ENCODE assay signal across 21 mouse cellular contexts in the genomic region with DNA sequence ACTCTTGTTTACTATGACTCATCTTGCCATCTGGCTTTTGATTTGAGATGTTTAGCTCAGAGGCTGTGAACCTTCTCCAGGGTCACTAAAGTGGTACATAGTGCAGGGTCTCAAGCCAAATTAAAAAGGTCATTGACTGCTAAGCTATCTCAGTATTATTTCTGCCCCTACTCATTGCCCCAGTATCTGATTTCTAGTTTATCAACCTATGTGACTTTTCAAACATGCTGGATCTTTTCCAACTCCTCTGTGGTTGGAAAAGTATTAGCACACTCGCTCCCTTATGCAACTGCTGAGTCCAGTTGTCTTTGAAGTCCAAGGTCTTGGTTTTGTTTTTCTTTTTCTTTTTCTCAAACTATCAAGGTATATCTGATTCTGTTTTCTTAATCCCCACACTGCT.
A peak's percentile ranks its signal among the peaks of the same experiment; 100 is the strongest.
DNase-seq lines count a peak whose midpoint lies in the region; TF ChIP-seq lines count a peak whose summit lies in the region.
"Had no signal": no experiment of that assay in that cellular context is flagged by ENCODE, and none has a peak within 500 bp of the region (broad histone marks: within the 10 kb centered on the region; RNA-seq: fewer than 3 reads in every experiment).

No protein-coding gene starts in this region.

- H3K27me3 ChIP-seq in liver, adult 2 months (ENCODE audit: control insufficient read depth, insufficient read depth, low read length): no peaks in the 10 kb centered on the region
- H3K27me3 ChIP-seq: CH12.LX; embryonic facial prominence, embryonic 13.5 days; embryonic facial prominence, embryonic 15.5 days; forebrain, embryonic 12.5 days had no signal

- WGBS in liver, adult 2 months: 51% methylated on average over 1 of the region's 1 CpGs

- no peak for TF ChIP-seq CTCF in liver, adult 2 months (IDR thresholded peaks at IDR 0.05; ENCODE audit: low read depth, low read length)

- DNase-seq in adrenal gland, adult (ENCODE audit: inconsistent age in 2 of 2, low spot score in 1 of 2): peak; percentile 41 to 89
- no peak for DNase-seq in adrenal gland, postnatal 25 days
- DNase-seq in adrenal gland, adult 8-10 months: peak; percentile 13
- DNase-seq in adrenal gland, adult 18-20 months (ENCODE audit: low spot score in 2 of 2): no peak
- DNase-seq in liver, adult 2 months (ENCODE audit: extremely low read depth, low read depth, low spot score): peak; percentile 66
- DNase-seq in liver: no peak
- DNase-seq: B cell, adult 2 months; cerebellum, adult 11 months; cerebellum, adult 18-20 months; cerebellum, adult 8-10 months; cerebellum, adult 9-11 months; cerebellum, postnatal 14 days; cerebellum, postnatal 36 days; embryo, embryonic 11 days had no signal

- no peak for TF ChIP-seq POLR2A in liver, adult 2 months (IDR thresholded peaks at IDR 0.05; ENCODE audit: extremely low read depth, insufficient read depth, low read length)

- H3K9ac ChIP-seq in liver, adult 2 months (ENCODE audit: low read depth, low read length): no peak overlapping the region
- H3K9ac ChIP-seq: embryonic facial prominence, embryonic 13.5 days; embryonic facial prominence, embryonic 15.5 days; forebrain, embryonic 12.5 days had no signal

- H3K79me2 ChIP-seq in liver, adult 2 months (ENCODE audit: control insufficient read depth, insufficient read depth, low read length): no peaks in the 10 kb centered on the region

- H3K4me3 ChIP-seq in liver, adult 2 months (ENCODE audit: insufficient read depth, low read depth, low read length): no peak overlapping the region
- H3K4me3 ChIP-seq: embryonic facial prominence, embryonic 13.5 days; embryonic facial prominence, embryonic 15.5 days; erythroblast, embryonic 14.5 days; forebrain, embryonic 10.5 days; forebrain, embryonic 12.5 days had no signal

- no peaks in the 10 kb centered on the region for H3K4me1 ChIP-seq in liver, adult 2 months (ENCODE audit: control insufficient read depth, insufficient read depth, low read length)
- H3K4me1 ChIP-seq: embryonic facial prominence, embryonic 13.5 days; embryonic facial prominence, embryonic 15.5 days; forebrain, embryonic 10.5 days; forebrain, embryonic 12.5 days had no signal

- H3K36me3 ChIP-seq in liver, adult 2 months (ENCODE audit: control insufficient read depth, insufficient read depth, low read length): no peaks in the 10 kb centered on the region
- H3K36me3 ChIP-seq: embryonic facial prominence, embryonic 13.5 days; embryonic facial prominence, embryonic 15.5 days; forebrain, embryonic 10.5 days; forebrain, embryonic 12.5 days; G1E had no signal

- H3K27ac ChIP-seq in liver, adult 2 months (replicated peaks; ENCODE audit: insufficient read depth, low read depth, low read length): no peak overlapping the region
- H3K27ac ChIP-seq: embryonic facial prominence, embryonic 13.5 days; embryonic facial prominence, embryonic 15.5 days; forebrain, embryonic 10.5 days; forebrain, embryonic 12.5 days had no signal

Comparison
In these comparisons a context has a peak if more than half of its experiments do, and no peak if none do; other contexts are left out.
1. DNase-seq: peak in adrenal gland, adult (2 of 2), adrenal gland, adult 8-10 months (single experiment) and liver, adult 2 months (single experiment); none in adrenal gland, postnatal 25 days (single experiment), adrenal gland, adult 18-20 months (0 of 2) and liver (single experiment).